Mouse (Mus musculus) lung, adult 2 months (tissue): ENCODE results near the gene Aatf.

Source experiments
- CTCF ChIP-seq: fragments of 200-500 bp; IDR thresholded peaks from 2 replicates; pipeline ENCODE4 v1.5.1; 2011; ENCODE audit warnings: mild to moderate bottlenecking, low read length, control low read depth; ENCODE audit not compliant: insufficient read depth
- POLR2A ChIP-seq: fragments of 200-500 bp; IDR thresholded peaks from 2 replicates; pipeline ENCODE4 v1.6.1; 2011; ENCODE audit warnings: low read depth, mild to moderate bottlenecking, control low read depth, low read length, borderline replicate concordance; ENCODE audit errors: extremely low read depth

DNA sequence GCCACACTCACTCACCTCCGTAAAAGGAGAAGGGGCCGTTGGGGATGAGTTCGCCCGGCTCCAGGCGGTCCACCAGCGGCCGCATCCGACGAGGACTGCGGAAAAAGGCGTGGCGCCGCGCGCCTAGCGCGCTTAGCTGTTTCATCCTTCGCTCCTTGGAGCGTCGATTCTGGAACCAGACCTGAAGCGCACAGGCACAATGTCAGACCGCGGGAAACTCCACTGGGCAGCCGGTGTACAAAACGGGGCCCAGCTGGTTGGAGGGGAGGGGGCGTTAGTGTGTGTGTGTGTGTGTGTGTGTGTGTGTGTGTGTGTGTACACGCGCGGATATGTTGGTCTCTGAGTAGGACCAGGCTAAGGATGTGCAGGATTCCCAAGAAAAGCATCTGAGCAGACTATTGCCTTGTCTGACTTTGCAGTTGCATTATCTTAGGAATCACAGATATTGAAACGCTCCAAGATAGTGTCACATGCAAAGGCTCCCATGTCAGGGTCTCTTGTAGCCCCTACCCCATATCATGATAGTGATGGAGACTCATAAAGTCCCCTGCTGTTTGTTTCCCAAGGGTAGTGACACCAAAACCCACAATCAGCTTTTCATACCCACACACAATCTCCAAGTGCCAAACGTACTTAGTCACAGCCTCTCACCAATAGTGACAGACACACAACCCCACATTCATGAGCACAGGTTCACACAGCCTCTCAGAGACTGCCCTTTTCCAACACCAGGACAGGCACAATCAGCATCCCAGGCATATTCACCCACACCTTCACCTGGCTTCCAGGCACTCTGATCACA, 7.1 kb upstream of the Aatf start:
- TF ChIP-seq CTCF (no peak), POLR2A (no peak)
